Mouse (Mus musculus) heart, postnatal 0 days (tissue): ENCODE measurements around the gene Erg.

ENCODE experiments used
- CTCF ChIP-seq: IDR thresholded peaks from 2 replicates; pipeline ENCODE4 v1.5.1; 2016; ENCODE audit warnings: antibody characterized with exemption, control low read depth, low read depth
- EP300 ChIP-seq: IDR thresholded peaks from 2 replicates; pipeline ENCODE4 v1.6.1; 2016; ENCODE audit warnings: antibody characterized with exemption, low read depth

- TF ChIP-seq CTCF, result peak; percentile 51
- no peak for TF ChIP-seq EP300
Measured at GRCm38 (mm10) chr16:95615579-95615978, 29.2 kb upstream of the Erg start.
